Mouse (Mus musculus) lung, postnatal 36 days (tissue): ENCODE measurements around the gene Gpr107.

Experiments used
- DNase-seq: peaks from one replicate; pipeline ENCODE4 v3.0.0; 2022; ENCODE audit warnings: mixed read lengths

Gene Gpr107

GRCm38 (mm10) chr2:31202357-31202756 lies 50.2 kb downstream of the Gpr107 start:
- no peak for DNase-seq

- no peak for DNase-seq
These were observed 50.8 kb downstream of the Gpr107 start for GRCm38 (mm10) chr2:31202956-31203355.

DNA sequence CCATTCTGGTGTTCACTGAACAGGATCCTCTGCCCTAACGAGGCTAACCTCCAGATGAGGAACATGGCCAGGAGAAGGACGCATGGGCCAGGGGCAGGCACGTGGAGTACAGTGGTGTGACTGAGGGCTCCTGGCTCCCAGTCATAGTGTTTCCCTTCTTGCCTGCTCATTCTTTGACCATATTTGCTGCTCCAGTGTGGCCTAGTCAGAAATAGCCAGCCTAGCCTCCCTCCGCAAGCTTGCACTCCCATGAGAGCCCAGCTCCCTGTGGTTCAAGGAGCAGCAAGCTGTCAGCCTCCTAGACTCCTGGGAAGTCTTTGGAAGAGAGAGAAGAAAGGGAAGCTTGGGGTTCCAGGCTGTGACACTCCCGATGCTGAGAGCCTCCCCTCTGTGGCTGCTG lies 52.6 kb downstream of the Gpr107 start:
- DNase-seq = no peak

GRCm38 (mm10) chr2:31206211-31206610 lies 54.1 kb downstream of the Gpr107 start:
- DNase-seq = no peak

DNA sequence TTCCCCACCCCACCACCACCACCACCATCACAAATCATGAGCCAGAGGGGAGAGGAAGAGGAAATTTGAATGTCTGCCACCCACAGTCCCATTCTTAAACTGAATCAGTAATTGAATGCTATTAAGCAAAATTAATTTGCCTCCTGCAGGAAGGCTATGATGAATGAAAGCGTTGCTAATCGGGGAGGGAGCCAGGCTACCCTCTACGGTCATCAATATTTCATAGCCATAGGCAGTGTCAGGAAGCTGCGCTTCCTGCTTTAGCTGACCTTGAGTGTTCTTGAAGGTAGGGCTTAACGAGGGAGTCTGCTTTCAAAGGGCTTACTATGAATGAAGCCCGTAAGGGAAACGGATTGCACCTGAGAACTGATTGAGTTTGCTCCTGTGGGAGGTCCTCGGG lies 54.8 kb downstream of the Gpr107 start:
- DNase-seq = no peak

DNA sequence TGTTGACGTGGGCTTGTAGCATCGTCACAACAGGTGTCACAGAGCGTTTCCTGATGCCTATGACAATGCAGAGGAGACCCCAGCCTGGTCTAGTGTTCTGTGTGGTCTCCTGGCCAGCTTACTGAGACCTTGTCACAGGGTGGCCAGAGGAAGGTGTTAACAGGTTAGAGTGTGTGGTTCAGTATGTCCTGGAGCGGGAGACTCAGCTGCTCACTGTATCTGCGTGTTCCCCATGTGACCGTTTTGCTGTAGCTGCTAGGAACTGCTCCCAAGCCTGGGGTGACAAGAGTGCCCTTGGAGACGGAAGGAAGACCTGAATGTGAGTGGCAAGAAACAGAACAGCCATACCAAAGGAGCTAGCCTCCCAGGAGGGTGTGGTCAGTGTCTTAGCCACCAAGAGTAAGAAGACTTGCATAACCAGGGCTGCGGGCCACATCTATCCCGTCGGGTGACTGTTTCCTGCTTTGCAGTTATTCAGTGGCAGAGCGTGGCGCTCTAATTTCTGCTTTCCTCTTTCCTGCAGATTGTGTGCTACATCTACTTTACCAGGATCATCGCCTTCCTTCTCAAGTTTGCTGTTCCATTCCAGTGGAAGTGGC lies 56.5 kb downstream of the Gpr107 start:
- peak; percentile 18 for DNase-seq

GRCm38 (mm10) chr2:31209525-31209924 lies 57.4 kb downstream of the Gpr107 start:
- DNase-seq = peak; percentile 35

GRCm38 (mm10) chr2:31210144-31210847 lies 58.2 kb downstream of the Gpr107 start:
- DNase-seq = no peak

DNA sequence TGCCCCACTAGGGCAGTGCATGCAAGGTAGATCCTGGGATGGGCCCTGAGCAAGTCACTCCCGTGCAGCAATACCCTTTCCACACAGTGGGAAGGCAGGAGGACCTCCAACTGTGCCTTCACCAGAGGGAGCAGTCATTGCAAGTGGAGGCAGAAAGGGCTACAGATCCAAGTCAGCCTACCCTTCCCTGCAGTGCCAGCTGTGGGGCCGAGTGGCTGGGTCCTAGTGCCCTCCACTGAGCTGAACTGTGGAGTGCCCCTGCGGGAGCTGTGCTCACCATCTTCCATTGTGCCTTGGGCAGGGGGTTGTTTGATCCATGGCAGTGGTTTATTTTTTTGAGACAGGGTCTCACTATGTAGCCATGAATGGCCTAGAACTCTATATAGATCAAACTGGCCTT lies 59.1 kb downstream of the Gpr107 start:
- DNase-seq = no peak

DNA sequence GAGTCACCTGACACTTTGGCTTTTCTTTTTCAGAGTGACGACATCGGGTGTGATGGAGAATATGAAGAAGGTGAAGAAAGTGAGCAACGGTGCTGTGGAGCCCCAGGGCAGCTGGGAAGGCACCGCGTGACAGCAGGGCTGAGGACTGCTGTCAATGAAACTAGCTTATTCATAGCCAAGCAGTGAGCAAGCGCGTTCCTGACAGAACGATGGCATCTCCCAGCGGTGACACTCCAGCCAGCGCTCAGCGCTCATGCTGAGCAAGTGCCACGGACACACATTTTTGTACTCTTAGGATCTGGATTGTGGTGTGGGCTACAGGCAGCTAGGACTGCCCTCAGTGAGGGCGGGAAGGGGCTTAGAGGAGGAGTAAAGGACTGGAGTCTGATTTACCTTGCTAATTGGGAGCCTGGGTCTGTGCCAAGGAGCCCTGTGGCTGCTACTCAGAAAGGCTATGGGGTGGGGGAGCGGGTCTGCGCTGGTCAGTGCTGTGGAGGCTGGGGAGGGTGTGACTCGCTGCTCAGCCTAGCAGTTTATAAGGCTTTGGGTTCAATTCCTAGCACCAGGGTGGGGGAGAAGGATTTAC lies 62.2 kb downstream of the Gpr107 start:
- no peak for DNase-seq

DNA sequence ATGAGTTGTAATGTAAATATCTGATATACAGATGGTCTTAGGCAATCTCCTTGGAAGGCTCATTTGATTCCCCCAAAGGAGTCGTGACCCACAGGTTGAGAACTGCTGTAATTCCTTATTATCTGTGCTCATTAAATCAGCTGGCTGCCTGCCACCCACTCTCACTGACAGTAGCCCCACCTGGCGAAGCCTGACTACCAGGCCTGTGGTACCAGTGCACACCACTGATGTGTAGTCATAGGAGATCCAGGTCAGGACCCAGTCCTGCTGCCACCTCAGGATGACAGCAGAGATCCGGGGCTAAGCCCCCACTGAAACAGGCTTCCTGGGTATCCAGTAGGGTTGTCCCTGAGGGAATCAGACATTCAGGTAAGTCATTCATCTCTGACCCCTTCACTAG lies 66.5 kb downstream of the Gpr107 start:
- no peak for DNase-seq

DNA sequence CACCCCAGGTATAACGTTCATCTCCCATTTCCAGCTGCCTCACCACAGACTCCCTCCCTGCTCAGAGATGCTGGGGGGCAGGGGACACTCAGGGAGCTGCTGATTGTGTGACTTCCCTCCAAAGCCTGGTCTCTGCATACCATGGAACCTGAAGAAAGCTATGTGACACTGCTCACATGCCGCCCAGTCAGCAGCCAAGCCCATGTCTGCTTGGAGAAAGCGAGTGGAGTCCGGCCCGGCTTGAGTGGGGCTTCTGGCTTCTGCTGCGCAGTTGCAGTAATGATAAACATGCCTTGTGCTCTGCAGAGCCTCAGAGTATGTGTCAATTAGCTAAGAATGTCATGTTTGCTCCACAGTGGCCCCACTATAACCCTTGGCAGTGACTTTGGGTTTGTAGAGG lies 67.4 kb downstream of the Gpr107 start:
- no peak for DNase-seq

DNA sequence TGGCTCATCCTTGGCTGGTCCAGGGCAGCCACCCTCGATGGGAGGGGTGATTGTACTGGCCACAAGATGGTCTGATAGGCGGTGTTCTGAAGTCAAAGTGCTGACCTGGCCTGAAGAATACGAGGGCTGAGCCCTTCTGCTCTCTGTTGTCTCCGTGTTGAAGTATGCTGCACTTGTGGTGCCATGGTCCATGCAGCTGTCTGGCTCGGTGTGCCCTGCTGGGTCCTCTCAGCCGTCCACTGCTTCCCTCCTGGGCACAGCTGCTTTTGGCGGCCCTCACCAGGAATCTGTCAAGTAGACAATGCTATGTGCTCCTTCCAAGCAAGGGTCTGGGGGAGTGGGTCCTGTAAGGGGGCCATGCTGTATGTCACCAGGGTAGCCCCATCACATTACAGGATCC lies 68.7 kb downstream of the Gpr107 start:
- DNase-seq = no peak

DNA sequence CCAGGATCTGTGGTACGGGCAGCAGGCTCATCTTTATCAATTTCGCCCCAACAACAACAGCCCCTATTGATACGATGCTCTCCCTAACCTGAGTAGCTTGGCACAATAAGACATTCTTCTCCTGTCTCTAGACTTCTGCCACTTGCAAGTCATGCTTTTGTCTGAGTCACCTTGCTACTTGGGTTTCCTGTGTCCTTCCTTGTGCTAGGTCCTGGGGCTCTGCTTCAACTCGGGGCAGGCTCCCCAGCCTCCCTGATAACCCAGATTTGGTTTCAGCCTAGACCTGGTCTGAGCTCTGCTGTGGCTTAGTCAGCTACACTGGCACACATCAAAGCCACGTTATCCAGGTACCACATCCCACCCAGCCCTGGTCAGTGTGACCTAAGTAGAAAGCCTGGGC lies 69.5 kb downstream of the Gpr107 start:
- no peak for DNase-seq

GRCm38 (mm10) chr2:31228768-31229311 lies 76.7 kb downstream of the Gpr107 start:
- DNase-seq = no peak

DNA sequence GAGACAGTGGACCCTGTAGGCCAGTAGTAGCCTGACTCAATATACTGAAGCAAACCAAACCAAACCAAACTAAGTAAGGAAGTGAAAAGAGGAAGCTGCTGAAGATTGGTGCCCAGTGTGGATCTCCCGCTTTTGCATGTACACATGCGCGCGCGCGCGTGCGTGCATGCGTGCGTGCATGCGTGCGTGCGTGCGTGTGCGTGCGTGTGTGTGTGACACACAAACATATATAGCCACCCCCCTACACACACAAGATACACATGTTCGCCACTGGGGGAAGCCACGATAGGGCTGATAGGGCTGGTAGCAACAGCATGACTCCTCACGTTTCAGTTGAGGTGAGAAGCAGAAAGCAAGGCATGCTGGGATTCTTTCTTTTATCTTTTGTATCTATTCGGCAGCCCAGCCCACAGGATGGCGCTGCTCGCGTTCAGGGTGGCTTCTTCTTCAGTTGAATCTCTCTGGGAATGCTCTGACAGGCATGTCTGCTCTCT lies 87.1 kb downstream of the Gpr107 start:
- DNase-seq = peak; percentile 32

DNA sequence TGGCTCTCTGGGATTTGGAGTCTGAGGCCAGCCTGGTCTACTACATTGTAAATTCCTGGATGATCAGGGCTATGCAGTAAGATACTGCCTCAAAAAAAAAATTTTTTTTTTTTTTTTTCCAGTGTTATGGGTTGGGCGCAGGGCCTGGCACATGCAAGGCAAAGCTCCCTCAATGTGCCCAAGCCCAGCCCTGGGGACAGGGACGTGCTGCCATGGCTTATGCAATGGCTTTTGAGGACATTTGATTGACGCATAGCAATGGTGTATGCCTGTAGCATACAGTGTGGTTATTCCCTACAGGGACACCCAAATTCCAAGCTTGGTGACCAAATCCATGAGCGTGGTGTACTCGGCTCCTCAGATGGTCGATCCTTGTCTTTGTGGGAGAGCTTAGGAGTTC lies 87.7 kb downstream of the Gpr107 start:
- no peak for DNase-seq

DNA sequence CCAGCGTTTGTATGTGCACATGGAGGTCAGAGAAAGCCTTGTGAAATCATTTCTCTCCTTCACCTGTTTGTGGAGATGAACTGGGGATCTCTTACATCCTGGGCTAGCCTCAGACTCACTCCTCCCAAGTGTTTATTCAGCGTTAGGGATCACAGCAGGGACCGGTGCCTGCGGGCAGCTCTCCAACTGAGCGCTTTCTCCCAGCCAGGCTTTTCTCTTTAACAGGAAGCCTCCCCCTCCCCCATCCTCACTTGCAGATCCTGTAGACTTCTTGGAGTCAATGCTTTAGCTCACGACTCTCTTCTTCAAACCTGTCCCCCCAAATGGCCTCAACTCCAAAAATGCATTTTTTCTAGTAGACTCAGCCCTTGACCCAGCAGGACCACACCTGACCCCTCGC lies 89.5 kb downstream of the Gpr107 start:
- DNase-seq = no peak

DNA sequence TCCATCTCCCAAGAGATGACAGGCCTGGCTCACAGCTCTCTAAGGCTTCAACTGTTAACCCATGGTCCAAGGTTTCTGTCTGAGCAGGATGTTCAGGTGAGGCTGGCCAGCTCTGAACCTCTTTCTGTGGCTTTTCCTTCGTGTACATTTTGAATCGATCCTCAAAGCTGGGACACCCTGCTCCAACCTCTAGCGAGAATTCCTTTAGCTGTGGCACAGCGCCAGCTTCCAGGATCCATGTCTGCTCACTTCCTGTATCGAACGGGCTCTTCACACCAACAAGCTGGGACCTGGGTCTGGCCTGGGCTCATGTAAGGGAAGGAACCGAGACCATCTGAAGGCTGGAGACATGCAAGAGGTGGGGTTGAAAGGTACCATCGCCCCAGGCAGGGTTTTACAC lies 92.1 kb downstream of the Gpr107 start:
- DNase-seq = no peak

DNA sequence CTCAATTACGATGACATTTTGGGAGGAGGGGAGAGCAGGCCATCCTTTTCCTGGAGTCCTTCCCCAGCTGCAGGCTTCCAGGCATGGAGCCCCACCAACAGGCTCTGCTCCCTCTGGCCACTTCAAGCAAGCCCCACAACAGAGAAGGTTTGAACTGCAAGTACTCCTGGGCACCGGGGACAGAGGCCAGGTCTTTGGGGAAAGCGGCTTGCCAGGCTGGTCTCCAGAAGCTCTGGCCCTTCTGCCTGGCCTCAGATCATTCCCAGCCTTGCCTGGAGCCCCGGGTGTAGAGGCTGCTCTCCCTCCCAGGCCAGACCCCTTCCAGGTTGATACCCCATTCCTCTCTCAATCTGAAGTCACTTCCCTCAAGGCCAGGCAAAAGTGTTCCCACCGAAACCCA lies 92.9 kb downstream of the Gpr107 start:
- DNase-seq = no peak

- peak; percentile 53 for DNase-seq
These were observed 93.5 kb downstream of the Gpr107 start, which contains the start of gene Ncs1 for GRCm38 (mm10) chr2:31245491-31246141. Ncs1 (plus strand) TSS chr2:31245823.

- DNase-seq = no peak
These were observed 94.3 kb downstream of the Gpr107 start for GRCm38 (mm10) chr2:31246251-31246971.

GRCm38 (mm10) chr2:31248856-31249255 lies 96.7 kb downstream of the Gpr107 start:
- DNase-seq = no peak
